Mouse (Mus musculus) stomach, embryonic 14.5 days (tissue): ENCODE results near the gene Gm26938. TPM values are rescaled to one million over a fixed set of nuclear protein-coding genes. Genes with fewer than 3 reads are reported as not detected.

Source experiments
- ATAC-seq: fragments of 200-750 bp; cut with Nextera tagmentation; 2 replicates; pipeline ENCODE4 v1.8.0; 2017; ENCODE audit warnings: low read depth, moderate TSS enrichment; ENCODE audit not compliant: insufficient number of reproducible peaks, insufficient read depth, low FRiP score
- H3K27ac ChIP-seq: fragments of 300-500 bp; sonication (generic); 2 replicates; pipeline ENCODE4 v1.5.1; 2014; ENCODE audit warnings: mild to moderate bottlenecking, low read length, moderate library complexity, mixed read lengths
- H3K27me3 ChIP-seq: fragments of 300-500 bp; sonication (generic); 2 replicates; pipeline ENCODE4 v1.6.1; 2014; ENCODE audit warnings: low read length, control low read depth, mixed read lengths; ENCODE audit not compliant: control insufficient read depth, insufficient read depth
- H3K36me3 ChIP-seq: fragments of 300-500 bp; sonication (generic); 2 replicates; pipeline ENCODE4 v1.6.1; 2014; ENCODE audit warnings: mild to moderate bottlenecking, control low read depth, low read length, moderate library complexity, mixed read lengths; ENCODE audit not compliant: control insufficient read depth, insufficient read depth
- H3K4me1 ChIP-seq: fragments of 300-500 bp; sonication (generic); 2 replicates; pipeline ENCODE4 v1.6.1; 2014; ENCODE audit warnings: low read length, control low read depth, mixed read lengths; ENCODE audit not compliant: control insufficient read depth, insufficient read depth
- H3K4me2 ChIP-seq: fragments of 300-500 bp; sonication (generic); replicated peaks from 2 replicates; pipeline ENCODE4 v1.6.1; 2014; ENCODE audit warnings: low read depth, low read length, control low read depth
- H3K4me3 ChIP-seq: fragments of 300-500 bp; sonication (generic); 2 replicates; pipeline ENCODE4 v1.5.1; 2014; ENCODE audit warnings: low read depth, low read length, control low read depth
- H3K9ac ChIP-seq: fragments of 300-500 bp; sonication (generic); replicated peaks from 2 replicates; pipeline ENCODE4 v1.6.1; 2014; ENCODE audit warnings: low read depth, mild to moderate bottlenecking, control low read depth, low read length, moderate library complexity, mixed read lengths
- H3K9me3 ChIP-seq: fragments of 300-500 bp; sonication (generic); 2 replicates; pipeline ENCODE4 v1.6.1; 2016; ENCODE audit warnings: low read depth, low read length, control low read depth; ENCODE audit not compliant: control insufficient read depth
- WGBS: fragments of 180-500 bp; shearing (Covaris S2); extraction: QIAGEN DNeasy Blood & Tissue Kit; methylation state at CpG from one replicate; pipeline ENCODE4 v1.1.7; 2014; 5-methylcytosine and 5-hydroxymethylcytosine counted together
- polyA plus RNA-seq: library from polyadenylated mRNA; unstranded; fragments of >200 nt; fragmentation: Nextera tagmentation; extraction: Ambion mirVana; gene quantifications from 2 replicates; pipeline ENCODE4 v1.2.1, GENCODE M21; 2014

The Gm26938 gene
- polyA plus RNA-seq, 1 experiment from 2014 or later: not detected

GRCm38 (mm10) chr5:139794938-139795337 lies 31.3 kb downstream of the Gm26938 start:
- WGBS: 59% methylated on average over 10 of the region's 10 CpGs
- ATAC-seq: no peak
- no peaks in the 10 kb centered on the region for H3K27me3 ChIP-seq
- peaks cover 51% of the 10 kb centered on the region for H3K4me1 ChIP-seq
- no peak overlapping the region for H3K4me3 ChIP-seq
- no peak overlapping the region for H3K27ac ChIP-seq
- no peaks in the 10 kb centered on the region for H3K9me3 ChIP-seq
- H3K9ac ChIP-seq: no peak overlapping the region
- peaks cover 3% of the 10 kb centered on the region; the same call in 1 of the 2 replicates for H3K36me3 ChIP-seq
- H3K4me2 ChIP-seq: no peak overlapping the region

GRCm38 (mm10) chr5:139794137-139794536 lies 32.1 kb downstream of the Gm26938 start:
- WGBS: 85% methylated on average over 5 of the region's 5 CpGs
- Histone ChIP-seq H3K27ac (peak overlapping the region; percentile 34; the same call in 1 of the 2 replicates), H3K9ac (no peak overlapping the region), H3K27me3 (no peaks in the 10 kb centered on the region), H3K9me3 (no peaks in the 10 kb centered on the region), H3K36me3 (no peaks in the 10 kb centered on the region), H3K4me2 (peak overlapping the region; percentile 100; the same call in 1 of the 2 replicates), H3K4me3 (no peak overlapping the region), H3K4me1 (peaks cover 51% of the 10 kb centered on the region)
- ATAC-seq: no peak

DNA sequence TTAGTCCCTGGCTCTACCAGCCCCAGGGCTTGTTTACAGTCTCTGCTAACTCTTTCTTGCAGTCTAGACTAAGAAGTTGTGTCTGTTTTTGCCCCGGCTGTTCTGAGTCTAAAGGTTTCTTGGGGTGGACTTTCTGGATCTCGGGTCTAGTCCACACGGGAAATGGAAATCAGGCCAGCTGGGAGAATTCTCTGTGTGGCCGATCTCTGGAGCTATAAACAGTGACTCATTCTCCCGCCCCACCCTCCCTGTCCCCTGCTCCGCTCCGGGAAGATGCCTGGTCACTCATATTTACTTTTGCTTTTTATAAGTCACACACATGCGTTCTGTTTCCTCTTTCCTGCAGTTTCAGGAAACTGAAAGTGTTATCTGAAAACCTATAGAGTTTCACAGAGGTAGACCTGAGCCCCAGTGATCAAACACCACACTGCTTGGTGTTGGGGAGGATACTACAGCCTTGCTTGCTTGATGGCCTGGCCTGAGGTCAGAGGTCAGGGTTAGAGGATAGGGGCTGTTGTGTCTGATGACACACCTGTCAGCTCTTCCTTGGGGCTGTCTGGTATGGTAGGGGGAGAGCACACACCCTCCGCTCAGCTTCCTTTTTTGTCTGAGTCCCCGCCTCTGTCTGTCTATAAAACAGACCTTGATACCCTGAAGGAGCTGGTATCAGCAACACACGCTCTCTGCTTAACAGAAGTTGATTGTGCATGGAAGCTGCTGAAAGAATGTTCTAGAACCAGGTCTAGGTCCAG lies 32.7 kb downstream of the Gm26938 start:
- Histone ChIP-seq H3K4me2 (peak overlapping the region; percentile 100), H3K36me3 (no peaks in the 10 kb centered on the region), H3K4me3 (peak overlapping the region; percentile 83; the same call in 1 of the 2 replicates), H3K9ac (no peak overlapping the region), H3K4me1 (peaks cover 50% of the 10 kb centered on the region), H3K9me3 (no peaks in the 10 kb centered on the region), H3K27me3 (no peaks in the 10 kb centered on the region), H3K27ac (peak overlapping the region; percentile 67)
- WGBS: 32% methylated on average over 11 of the region's 11 CpGs
- no peak for ATAC-seq

- no peak for ATAC-seq
- peak overlapping the region; percentile 100 for H3K4me2 ChIP-seq
- no peaks in the 10 kb centered on the region for H3K9me3 ChIP-seq
- WGBS: 35% methylated on average over 3 of the region's 3 CpGs
- peak overlapping the region; percentile 83 for H3K4me3 ChIP-seq
- no peak overlapping the region for H3K9ac ChIP-seq
- peaks cover 44% of the 10 kb centered on the region for H3K4me1 ChIP-seq
- H3K36me3 ChIP-seq: no peaks in the 10 kb centered on the region
- H3K27ac ChIP-seq: peak overlapping the region; percentile 67
- no peaks in the 10 kb centered on the region for H3K27me3 ChIP-seq
Measured at GRCm38 (mm10) chr5:139792966-139793337, 33.3 kb downstream of the Gm26938 start.

- H3K36me3 ChIP-seq: no peaks in the 10 kb centered on the region
- peak overlapping the region; percentile 53; the same call in 1 of the 2 replicates for H3K9ac ChIP-seq
- peak overlapping the region; percentile 67; the same call in 1 of the 2 replicates for H3K27ac ChIP-seq
- H3K9me3 ChIP-seq: no peaks in the 10 kb centered on the region
- H3K4me3 ChIP-seq: peak overlapping the region; percentile 83
- H3K4me2 ChIP-seq: peak overlapping the region; percentile 100
- H3K27me3 ChIP-seq: no peaks in the 10 kb centered on the region
- peaks cover 37% of the 10 kb centered on the region for H3K4me1 ChIP-seq
- ATAC-seq: no peak
- 18% methylated on average over 11 of the region's 11 CpGs for WGBS
Measured at GRCm38 (mm10) chr5:139792159-139792775, 33.9 kb downstream of the Gm26938 start.

DNA sequence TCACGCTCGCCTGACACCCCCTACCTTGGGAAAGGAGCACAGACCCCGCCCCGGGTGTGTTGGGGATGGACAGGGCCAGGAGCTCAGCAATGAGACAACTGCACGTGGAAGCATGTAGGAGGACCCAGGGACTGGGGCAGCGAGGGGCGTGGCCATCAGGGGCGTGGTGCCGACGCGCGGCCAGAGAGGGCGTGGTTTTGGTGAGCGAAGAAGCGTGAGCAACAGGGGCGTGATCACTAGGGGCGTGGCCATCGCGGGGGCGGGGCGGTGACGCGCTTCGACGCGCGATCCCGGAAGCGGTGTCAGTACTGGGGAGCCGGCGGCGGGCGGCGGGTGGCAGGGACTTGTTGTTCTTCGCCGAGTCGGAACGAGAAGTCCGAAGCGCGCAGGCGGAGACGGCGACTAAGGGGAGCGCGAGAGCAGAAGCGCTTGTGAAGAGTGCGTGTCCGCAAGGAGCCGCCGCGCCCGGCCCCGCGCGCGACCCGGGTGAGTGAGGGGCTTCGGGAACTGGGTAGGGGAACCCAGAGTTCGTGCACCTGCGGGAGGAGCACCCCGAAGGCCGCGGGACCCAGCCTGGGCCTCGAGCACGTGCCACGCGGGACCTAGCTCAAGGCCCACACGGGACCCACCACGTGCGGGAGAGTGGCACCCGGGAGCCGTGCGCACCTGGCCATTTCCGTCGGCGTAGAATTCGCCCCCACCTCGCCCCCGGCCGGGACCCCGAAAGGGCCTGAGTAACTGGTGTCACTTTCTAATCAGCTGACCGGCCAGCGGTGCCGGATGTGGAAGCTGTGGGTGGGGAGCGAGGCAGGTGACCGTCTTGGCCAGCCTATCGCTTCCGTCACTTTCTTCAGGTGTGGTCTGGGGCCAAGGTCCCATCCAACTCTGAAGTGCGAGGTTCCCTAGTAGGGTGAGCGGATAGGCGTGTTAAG lies 34.7 kb downstream of the Gm26938 start, which contains the start of gene Mafk:
Mafk (plus strand) TSS at position 287 of the 932 bp plus-strand sequence.
- under 1% methylated on average over 92 of the region's 92 CpGs for WGBS
- Histone ChIP-seq H3K4me1 (peaks cover 29% of the 10 kb centered on the region), H3K27ac (peak within 1 kb of the TSS; percentile 56), H3K9me3 (no peaks in the 10 kb centered on the region), H3K4me2 (peak within 1 kb of the TSS; percentile 100), H3K9ac (peak within 1 kb of the TSS; percentile 53; the same call in 1 of the 2 replicates), H3K27me3 (no peaks in the 10 kb centered on the region), H3K36me3 (no peaks in the 10 kb centered on the region), H3K4me3 (peak within 1 kb of the TSS; percentile 83)
- peak; percentile 84 for ATAC-seq

DNA sequence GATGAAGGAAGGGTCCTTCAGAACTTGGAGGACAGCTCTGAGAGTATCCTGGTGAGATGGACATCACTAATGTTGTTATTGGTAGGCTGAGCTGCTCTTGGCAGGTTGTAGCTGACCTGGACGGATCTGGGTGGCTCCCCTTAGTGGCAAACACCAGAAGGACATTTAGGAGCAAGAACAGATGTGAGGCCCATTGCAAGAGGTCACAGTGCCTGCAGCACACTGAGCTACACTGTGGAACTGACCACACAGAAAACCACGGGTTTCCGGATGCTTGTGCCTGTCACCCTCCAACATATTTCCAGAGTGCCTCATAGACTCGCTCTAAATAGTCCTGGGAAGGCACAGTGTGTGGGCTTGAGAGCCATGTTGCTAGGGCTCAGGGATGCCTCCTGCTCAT lies 36.7 kb downstream of the Gm26938 start:
- Histone ChIP-seq H3K36me3 (no peaks in the 10 kb centered on the region), H3K4me1 (peaks cover 26% of the 10 kb centered on the region), H3K4me2 (no peak overlapping the region), H3K27ac (no peak overlapping the region), H3K4me3 (no peak overlapping the region), H3K9me3 (no peaks in the 10 kb centered on the region), H3K9ac (no peak overlapping the region), H3K27me3 (no peaks in the 10 kb centered on the region)
- no peak for ATAC-seq
- 59% methylated on average over 4 of the region's 4 CpGs for WGBS

GRCm38 (mm10) chr5:139781406-139781805 lies 44.8 kb downstream of the Gm26938 start:
- Histone ChIP-seq H3K4me3 (no peak overlapping the region), H3K36me3 (no peaks in the 10 kb centered on the region), H3K27ac (no peak overlapping the region), H3K9me3 (no peaks in the 10 kb centered on the region), H3K4me2 (no peak overlapping the region), H3K9ac (no peak overlapping the region), H3K27me3 (no peaks in the 10 kb centered on the region), H3K4me1 (no peaks in the 10 kb centered on the region)
- no peak for ATAC-seq
- 74% methylated on average over 8 of the region's 8 CpGs for WGBS
